8 mouse cellular contexts compared by ENCODE assay signal in genomic region chr4:31936911-31937375, GRCm38 (mm10). TPM values are rescaled to one million over a fixed set of nuclear protein-coding genes. Genes with fewer than 3 reads are reported as not detected.
DNase-seq lines count a peak whose midpoint lies in the region; ATAC-seq and TF ChIP-seq lines count a peak whose summit lies in the region.

No protein-coding gene starts in this region.

- no peak for ATAC-seq in heart, embryonic 15.5 days (replicated peaks; ENCODE audit: insufficient number of reproducible peaks, insufficient read depth, low FRiP score, low read depth)
- no peak for ATAC-seq in intestine, embryonic 15.5 days
- no peak for ATAC-seq in midbrain, postnatal 0 days (ENCODE audit: low FRiP score)

- no peaks in the 10 kb centered on the region for H3K27me3 ChIP-seq in heart, embryonic 15.5 days
- peaks cover 4% of the 10 kb centered on the region for H3K27me3 ChIP-seq in heart, adult 2 months (ENCODE audit: control insufficient read depth, insufficient read depth, low read length)
- H3K27me3 ChIP-seq in embryonic facial prominence, embryonic 10.5 days (replicated peaks; ENCODE audit: low read depth, poor library complexity, severe bottlenecking) = peaks cover 18% of the 10 kb centered on the region
- no peaks in the 10 kb centered on the region for H3K27me3 ChIP-seq in intestine, embryonic 15.5 days (replicated peaks)
- H3K27me3 ChIP-seq in midbrain, postnatal 0 days (ENCODE audit: insufficient read depth, low read length) = peaks cover 6% of the 10 kb centered on the region

- DNase-seq in heart, adult 2 months = no peak
- peak; percentile 19 for DNase-seq in embryonic facial prominence, embryonic 10.5 days (ENCODE audit: low spot score)
- no peak for DNase-seq in midbrain, postnatal 0 days (ENCODE audit: low spot score)
- DNase-seq in frontal cortex, postnatal 14 days (ENCODE audit: low spot score in 2 of 2) = no peak
- no peak for DNase-seq in layer of hippocampus, adult 9-10 months (ENCODE audit: low spot score)
- no peak for DNase-seq in ovary, postnatal 14 days (ENCODE audit: low spot score)

- H3K4me3 ChIP-seq in heart, embryonic 15.5 days = peak overlapping the region; percentile 61
- H3K4me3 ChIP-seq in heart, adult 2 months = no peak overlapping the region
- peak overlapping the region; percentile 68 for H3K4me3 ChIP-seq in embryonic facial prominence, embryonic 10.5 days
- H3K4me3 ChIP-seq in intestine, embryonic 15.5 days (replicated peaks) = no peak overlapping the region
- H3K4me3 ChIP-seq in midbrain, postnatal 0 days (ENCODE audit: low read depth, low read length) = peak overlapping the region; percentile 34

- peak overlapping the region; percentile 72 for H3K9ac ChIP-seq in heart, embryonic 15.5 days
- no peak overlapping the region for H3K9ac ChIP-seq in heart, adult 2 months (ENCODE audit: low read depth, low read length)
- no peak overlapping the region for H3K9ac ChIP-seq in intestine, embryonic 15.5 days
- no peak overlapping the region for H3K9ac ChIP-seq in midbrain, postnatal 0 days (replicated peaks; ENCODE audit: low read length, poor library complexity, severe bottlenecking)

- no peak for TF ChIP-seq POLR2A in heart, adult 2 months (IDR thresholded peaks at IDR 0.05; ENCODE audit: insufficient read depth, low read depth, low read length)

- no peak for TF ChIP-seq CTCF in heart, adult 2 months (IDR thresholded peaks at IDR 0.05)
- TF ChIP-seq CTCF in midbrain, postnatal 0 days (IDR thresholded peaks at IDR 0.05) = no peak

- no peaks in the 10 kb centered on the region for H3K79me2 ChIP-seq in heart, adult 2 months (replicated peaks; ENCODE audit: control insufficient read depth, insufficient read depth, low read length)

- 11% methylated on average over 15 of the region's 15 CpGs for WGBS in heart, embryonic 15.5 days
- 35% methylated on average over 15 of the region's 15 CpGs for WGBS in heart, adult 2 months
- 4% methylated on average over 15 of the region's 15 CpGs for WGBS in embryonic facial prominence, embryonic 10.5 days
- 27% methylated on average over 15 of the region's 15 CpGs for WGBS in intestine, embryonic 15.5 days
- 4% methylated on average over 15 of the region's 15 CpGs for WGBS in midbrain, postnatal 0 days

- H3K4me1 ChIP-seq in heart, embryonic 15.5 days (replicated peaks) = peaks cover 13% of the 10 kb centered on the region
- no peaks in the 10 kb centered on the region for H3K4me1 ChIP-seq in heart, adult 2 months (ENCODE audit: control insufficient read depth, insufficient read depth, low read length)
- peaks cover 26% of the 10 kb centered on the region for H3K4me1 ChIP-seq in embryonic facial prominence, embryonic 10.5 days
- peaks cover 4% of the 10 kb centered on the region; the same call in 1 of the 2 replicates for H3K4me1 ChIP-seq in intestine, embryonic 15.5 days (replicated peaks)
- no peaks in the 10 kb centered on the region for H3K4me1 ChIP-seq in midbrain, postnatal 0 days (ENCODE audit: insufficient read depth, low read length)

- H3K27ac ChIP-seq in heart, embryonic 15.5 days = no peak overlapping the region
- no peak overlapping the region for H3K27ac ChIP-seq in heart, adult 2 months
- H3K27ac ChIP-seq in embryonic facial prominence, embryonic 10.5 days (replicated peaks) = peak overlapping the region; percentile 93
- no peak overlapping the region for H3K27ac ChIP-seq in intestine, embryonic 15.5 days
- H3K27ac ChIP-seq in midbrain, postnatal 0 days (ENCODE audit: low read depth, low read length) = no peak overlapping the region

- no peak for TF ChIP-seq EP300 in heart, adult 2 months (IDR thresholded peaks at IDR 0.05; ENCODE audit: insufficient read depth, low read depth, low read length)

- H3K36me3 ChIP-seq in heart, embryonic 15.5 days = no peaks in the 10 kb centered on the region
- H3K36me3 ChIP-seq in heart, adult 2 months (ENCODE audit: control insufficient read depth, insufficient read depth, low read length) = no peaks in the 10 kb centered on the region
- H3K36me3 ChIP-seq in embryonic facial prominence, embryonic 10.5 days (replicated peaks) = no peaks in the 10 kb centered on the region
- no peaks in the 10 kb centered on the region for H3K36me3 ChIP-seq in intestine, embryonic 15.5 days
- H3K36me3 ChIP-seq in midbrain, postnatal 0 days (ENCODE audit: insufficient read depth, low read length) = no peaks in the 10 kb centered on the region

- no peaks in the 10 kb centered on the region for H3K9me3 ChIP-seq in heart, embryonic 15.5 days (replicated peaks)
- no peaks in the 10 kb centered on the region for H3K9me3 ChIP-seq in embryonic facial prominence, embryonic 10.5 days
- no peaks in the 10 kb centered on the region for H3K9me3 ChIP-seq in intestine, embryonic 15.5 days
- H3K9me3 ChIP-seq in midbrain, postnatal 0 days (ENCODE audit: low read length) = no peaks in the 10 kb centered on the region

- intact Hi-C loops in heart, adult 2 months (cut with DNase I) = no loop called here

- peak overlapping the region; percentile 97 for H3K4me2 ChIP-seq in heart, embryonic 15.5 days
- peak overlapping the region; percentile 88 for H3K4me2 ChIP-seq in intestine, embryonic 15.5 days (replicated peaks)
- peak overlapping the region; percentile 78 for H3K4me2 ChIP-seq in midbrain, postnatal 0 days (ENCODE audit: low read depth, low read length, poor library complexity, severe bottlenecking)

RNA-seq across cellular contexts. Expression of gene Map3k7, which starts 27.0 kb away (rescaled TPM):
- 23.5 and 30.5 TPM in 2 replicates for polyA plus RNA-seq in heart, embryonic 15.5 days (2015; fragmentation: Nextera tagmentation; extraction: Ambion mirVana)
- total RNA-seq in heart, adult 2 months (2021) = 10 to 100 TPM; 42.6 to 45.9 TPM
- polyA plus RNA-seq in heart, adult 2 months (2012; rRNA removed) = 34.9 and 50.4 TPM in 2 replicates
- polyA plus RNA-seq in embryonic facial prominence, embryonic 10.5 days (2016; fragmentation: Nextera tagmentation; extraction: Ambion mirVana) = 44.3 and 48.8 TPM in 2 replicates
- 23.0 TPM in 2 replicates for polyA plus RNA-seq in intestine, embryonic 15.5 days (2015; fragmentation: Nextera tagmentation; extraction: Ambion mirVana)
- total RNA-seq in midbrain, postnatal 0 days (2014; rRNA removed) = 38.7 and 40.7 TPM in 2 replicates
- 13.1 and 15.5 TPM in 2 replicates for polyA plus RNA-seq in midbrain, postnatal 0 days (2015; fragmentation: Nextera tagmentation; extraction: Ambion mirVana)

Comparison
In these comparisons a context has a peak if more than half of its experiments do, and no peak if none do; other contexts are left out.
1. H3K4me3 ChIP-seq: peak in heart, embryonic 15.5 days (single experiment), embryonic facial prominence, embryonic 10.5 days (single experiment) and midbrain, postnatal 0 days (single experiment); none in heart, adult 2 months (single experiment) and intestine, embryonic 15.5 days (single experiment).
2. Peak in every context shown above with its lines, with median percentiles within 50 percentile points of each other: H3K4me2 ChIP-seq.